Mouse (Mus musculus) stomach, embryonic 14.5 days (tissue): ENCODE results near the gene F2rl3. TPM values are rescaled to one million over a fixed set of nuclear protein-coding genes. Genes with fewer than 3 reads are reported as not detected.

Experiments used
- ATAC-seq: fragments of 200-750 bp; cut with Nextera tagmentation; 2 replicates; pipeline ENCODE4 v1.8.0; 2017; ENCODE audit warnings: low read depth, moderate TSS enrichment; ENCODE audit not compliant: insufficient number of reproducible peaks, insufficient read depth, low FRiP score
- H3K27ac ChIP-seq: fragments of 300-500 bp; sonication (generic); 2 replicates; pipeline ENCODE4 v1.5.1; 2014; ENCODE audit warnings: mild to moderate bottlenecking, low read length, moderate library complexity, mixed read lengths
- H3K27me3 ChIP-seq: fragments of 300-500 bp; sonication (generic); 2 replicates; pipeline ENCODE4 v1.6.1; 2014; ENCODE audit warnings: low read length, control low read depth, mixed read lengths; ENCODE audit not compliant: control insufficient read depth, insufficient read depth
- H3K36me3 ChIP-seq: fragments of 300-500 bp; sonication (generic); 2 replicates; pipeline ENCODE4 v1.6.1; 2014; ENCODE audit warnings: mild to moderate bottlenecking, control low read depth, low read length, moderate library complexity, mixed read lengths; ENCODE audit not compliant: control insufficient read depth, insufficient read depth
- H3K4me1 ChIP-seq: fragments of 300-500 bp; sonication (generic); 2 replicates; pipeline ENCODE4 v1.6.1; 2014; ENCODE audit warnings: low read length, control low read depth, mixed read lengths; ENCODE audit not compliant: control insufficient read depth, insufficient read depth
- H3K4me2 ChIP-seq: fragments of 300-500 bp; sonication (generic); replicated peaks from 2 replicates; pipeline ENCODE4 v1.6.1; 2014; ENCODE audit warnings: low read depth, low read length, control low read depth
- H3K4me3 ChIP-seq: fragments of 300-500 bp; sonication (generic); 2 replicates; pipeline ENCODE4 v1.5.1; 2014; ENCODE audit warnings: low read depth, low read length, control low read depth
- H3K9ac ChIP-seq: fragments of 300-500 bp; sonication (generic); replicated peaks from 2 replicates; pipeline ENCODE4 v1.6.1; 2014; ENCODE audit warnings: low read depth, mild to moderate bottlenecking, control low read depth, low read length, moderate library complexity, mixed read lengths
- H3K9me3 ChIP-seq: fragments of 300-500 bp; sonication (generic); 2 replicates; pipeline ENCODE4 v1.6.1; 2016; ENCODE audit warnings: low read depth, low read length, control low read depth; ENCODE audit not compliant: control insufficient read depth
- WGBS: fragments of 180-500 bp; shearing (Covaris S2); extraction: QIAGEN DNeasy Blood & Tissue Kit; methylation state at CpG from one replicate; pipeline ENCODE4 v1.1.7; 2014; 5-methylcytosine and 5-hydroxymethylcytosine counted together
- polyA plus RNA-seq: library from polyadenylated mRNA; unstranded; fragments of >200 nt; fragmentation: Nextera tagmentation; extraction: Ambion mirVana; gene quantifications from 2 replicates; pipeline ENCODE4 v1.2.1, GENCODE M21; 2014

F2rl3 gene
- polyA plus RNA-seq = 2.5 and 3.0 TPM in 2 replicates

DNA sequence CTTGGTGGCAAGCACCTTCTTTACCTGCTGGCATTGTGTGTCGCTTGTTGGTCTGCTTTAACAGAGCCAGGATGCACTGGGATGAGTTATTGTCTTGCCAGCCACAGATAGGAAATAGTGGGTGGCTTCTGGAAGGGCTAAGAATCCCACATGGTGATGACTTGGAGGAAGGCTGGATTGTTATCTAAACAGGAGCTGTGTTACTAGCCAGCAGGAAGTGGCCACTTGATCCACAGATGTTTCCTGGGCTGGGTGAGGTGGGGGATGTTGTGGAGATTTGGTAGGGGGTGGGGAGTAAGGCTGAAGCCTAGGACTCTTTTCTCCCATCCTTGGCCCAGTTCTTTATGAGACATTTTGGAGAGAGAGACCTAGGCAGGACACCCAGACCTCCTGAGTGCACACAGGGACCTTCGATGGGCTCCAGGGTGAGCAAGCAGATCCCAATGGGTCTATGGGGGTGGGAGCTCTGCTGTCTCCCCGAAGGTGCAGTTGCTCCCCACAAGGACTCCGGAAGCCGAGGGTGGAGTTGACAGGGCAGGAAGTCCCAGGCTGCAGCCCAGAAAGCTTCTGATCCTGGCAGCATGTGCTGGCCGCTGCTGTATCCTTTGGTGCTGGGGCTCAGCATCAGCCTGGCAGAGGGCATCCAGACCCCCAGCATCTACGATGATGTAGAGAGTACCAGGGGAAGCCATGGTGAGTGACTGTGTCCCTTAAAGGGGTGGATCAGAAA lies at the start of gene F2rl3:
F2rl3 (plus strand) TSS at position 559 of the 730 bp plus-strand sequence.
- peaks cover 17% of the 10 kb centered on the region for H3K36me3 ChIP-seq
- 72% methylated on average over 7 of the region's 7 CpGs for WGBS
- no peak within 1 kb of the TSS for H3K9ac ChIP-seq
- no peaks in the 10 kb centered on the region for H3K9me3 ChIP-seq
- H3K27me3 ChIP-seq = no peaks in the 10 kb centered on the region
- peak within 1 kb of the TSS; percentile 44; the same call in 1 of the 2 replicates for H3K27ac ChIP-seq
- no peak within 1 kb of the TSS for H3K4me2 ChIP-seq
- ATAC-seq = 0 out of 2 replicates have a peak, but pooled peaks have one; percentile 29
- H3K4me3 ChIP-seq = no peak within 1 kb of the TSS
- no peaks in the 10 kb centered on the region for H3K4me1 ChIP-seq

DNA sequence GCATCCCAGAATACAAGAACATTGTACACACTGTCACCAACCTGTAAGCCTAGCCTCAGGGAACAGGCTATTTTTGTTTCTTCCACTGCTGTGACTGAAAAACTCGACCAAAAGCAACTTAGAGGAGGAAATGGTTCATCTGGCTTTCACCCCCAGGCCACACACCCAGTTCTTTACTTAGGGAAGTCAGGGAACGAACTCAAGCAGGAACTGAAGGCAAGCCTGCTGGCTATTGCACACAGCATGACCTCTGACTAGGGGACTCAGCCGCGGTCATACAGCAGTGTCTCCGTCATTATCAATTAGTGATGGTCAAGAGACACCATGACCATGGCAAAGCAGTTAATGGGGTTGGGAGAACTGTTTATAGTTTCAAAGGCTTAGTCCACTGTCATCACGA lies 49.1 kb upstream of the F2rl3 start:
- Histone ChIP-seq H3K27ac (no peak overlapping the region), H3K36me3 (no peaks in the 10 kb centered on the region), H3K9me3 (no peaks in the 10 kb centered on the region), H3K4me1 (no peaks in the 10 kb centered on the region), H3K9ac (no peak overlapping the region), H3K4me3 (no peak overlapping the region), H3K4me2 (no peak overlapping the region), H3K27me3 (no peaks in the 10 kb centered on the region)
- ATAC-seq = no peak
- WGBS = 64% methylated on average over 6 of the region's 6 CpGs

DNA sequence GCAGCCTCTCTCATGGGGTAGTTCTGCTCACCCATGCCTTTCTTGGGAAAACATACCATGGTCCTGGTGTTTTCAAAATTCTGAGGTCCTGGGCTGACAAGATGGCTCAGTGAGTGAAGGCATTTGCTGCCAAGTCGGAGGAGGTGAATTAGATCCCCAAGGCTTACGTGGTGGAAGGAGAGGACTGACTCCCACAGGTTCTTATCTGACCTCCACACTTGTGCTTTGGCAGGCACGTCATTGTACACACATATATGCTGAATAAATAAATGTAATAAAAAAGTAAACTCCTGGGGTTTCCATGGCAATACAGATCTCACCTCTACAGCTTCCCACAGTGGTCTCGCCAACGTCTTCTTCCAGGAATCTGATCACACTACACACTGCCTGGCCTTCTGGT lies 45.1 kb upstream of the F2rl3 start:
- ATAC-seq = no peak
- H3K4me1 ChIP-seq = no peaks in the 10 kb centered on the region
- no peaks in the 10 kb centered on the region for H3K36me3 ChIP-seq
- H3K4me2 ChIP-seq = no peak overlapping the region
- H3K4me3 ChIP-seq = no peak overlapping the region
- no peak overlapping the region for H3K9ac ChIP-seq
- WGBS = 68% methylated on average over 5 of the region's 5 CpGs
- no peaks in the 10 kb centered on the region for H3K9me3 ChIP-seq
- H3K27ac ChIP-seq = no peak overlapping the region
- H3K27me3 ChIP-seq = no peaks in the 10 kb centered on the region

DNA sequence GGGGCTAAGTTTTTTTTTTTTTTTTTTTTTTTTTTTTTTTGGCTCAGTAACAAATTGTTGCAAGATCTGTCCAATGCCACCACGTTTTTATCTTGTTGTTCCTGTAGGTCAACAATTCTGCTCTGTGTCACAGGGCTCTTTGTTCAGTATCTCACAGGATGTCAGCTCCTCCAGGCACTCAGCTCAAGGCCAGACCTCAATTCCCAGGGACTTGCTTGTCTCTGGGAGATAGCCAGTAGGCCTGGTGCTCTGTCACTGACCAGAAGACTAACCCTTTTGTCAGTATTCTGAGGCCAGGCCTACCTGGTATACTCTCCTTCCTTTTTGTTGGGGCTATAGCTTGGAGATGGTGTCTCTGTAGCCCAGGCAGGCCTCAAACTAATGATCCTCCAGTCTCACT lies 41.1 kb upstream of the F2rl3 start:
- Histone ChIP-seq H3K27me3 (no peaks in the 10 kb centered on the region), H3K27ac (no peak overlapping the region), H3K4me3 (no peak overlapping the region), H3K4me2 (no peak overlapping the region), H3K4me1 (peaks cover 8% of the 10 kb centered on the region), H3K9me3 (no peaks in the 10 kb centered on the region), H3K9ac (no peak overlapping the region), H3K36me3 (peaks cover 1% of the 10 kb centered on the region)
- ATAC-seq = no peak
- WGBS = 20% methylated on average over 1 of the region's 1 CpGs

DNA sequence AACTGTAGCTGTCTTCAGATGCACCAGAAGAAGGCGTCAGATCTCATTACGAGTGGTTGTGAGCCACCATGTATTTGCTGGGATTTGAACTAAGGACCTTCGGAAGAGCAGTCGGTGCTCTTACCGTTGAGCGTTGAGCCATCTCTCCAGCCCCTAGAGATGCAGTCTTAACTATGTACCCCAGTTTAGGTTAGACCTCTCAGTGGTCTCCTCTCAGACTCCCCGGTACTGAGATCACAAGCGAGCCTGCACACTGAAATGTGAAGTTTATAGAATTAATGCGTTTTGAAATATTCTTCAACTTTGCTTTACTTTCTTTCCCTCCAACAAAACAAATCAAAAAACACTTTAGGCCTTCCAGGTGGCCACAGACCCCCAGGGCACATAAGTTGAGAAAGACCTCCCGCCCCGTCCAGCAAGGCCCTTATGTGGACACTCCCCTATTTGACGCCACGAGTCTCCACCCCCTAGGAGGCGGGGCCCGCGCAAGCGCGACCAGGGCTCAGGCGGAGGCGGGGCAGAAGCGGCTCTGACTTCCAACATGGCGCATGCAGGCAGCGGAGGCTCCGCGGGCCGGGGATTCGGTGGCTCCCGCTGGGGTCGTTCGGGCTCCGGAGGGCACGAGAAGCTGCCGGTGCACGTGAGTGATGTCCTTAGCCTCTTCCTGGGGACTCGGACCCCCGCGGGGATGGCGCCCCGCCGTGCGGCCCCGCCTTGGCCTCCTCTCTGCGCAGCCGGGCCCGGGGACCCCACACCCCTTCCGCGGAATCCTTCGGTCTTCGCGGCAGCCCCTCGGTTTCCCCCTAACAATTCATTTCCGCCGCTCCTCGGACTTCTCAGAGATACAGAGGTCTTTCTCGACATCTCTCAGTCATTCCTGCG lies 38.7 kb upstream of the F2rl3 start, which contains the start of gene Sin3b:
Sin3b (plus strand) TSS at position 517 of the 882 bp plus-strand sequence.
- WGBS = 14% methylated on average over 56 of the region's 56 CpGs
- peak within 1 kb of the TSS; percentile 94 for H3K4me3 ChIP-seq
- H3K9me3 ChIP-seq = no peaks in the 10 kb centered on the region
- H3K4me2 ChIP-seq = peak within 1 kb of the TSS; percentile 90
- no peaks in the 10 kb centered on the region for H3K27me3 ChIP-seq
- H3K27ac ChIP-seq = no peak within 1 kb of the TSS
- peak within 1 kb of the TSS; percentile 96 for H3K9ac ChIP-seq
- peaks cover 26% of the 10 kb centered on the region for H3K36me3 ChIP-seq
- H3K4me1 ChIP-seq = peaks cover 8% of the 10 kb centered on the region
- ATAC-seq = peak; percentile 98

DNA sequence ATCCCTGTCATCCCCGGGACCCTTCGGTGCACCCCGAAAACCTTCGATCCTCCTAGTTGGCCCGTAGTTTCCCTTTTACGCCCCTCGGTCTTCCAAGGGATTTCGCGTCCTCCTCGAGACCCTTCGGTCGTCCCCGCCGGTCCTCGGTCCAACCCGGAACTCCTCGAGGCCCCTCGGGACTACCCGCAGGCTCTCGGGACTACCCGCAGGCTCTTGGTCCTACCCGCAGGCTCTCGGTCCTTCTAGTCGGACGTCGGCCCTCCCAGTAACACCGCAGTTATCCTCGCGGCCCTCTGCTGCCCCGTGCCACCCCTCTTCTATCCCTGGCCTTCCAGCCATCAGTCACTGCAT lies 38.1 kb upstream of the F2rl3 start:
- Histone ChIP-seq H3K4me1 (peaks cover 8% of the 10 kb centered on the region), H3K27me3 (no peaks in the 10 kb centered on the region), H3K4me3 (peak overlapping the region; percentile 94), H3K36me3 (peaks cover 32% of the 10 kb centered on the region), H3K9me3 (no peaks in the 10 kb centered on the region), H3K4me2 (peak overlapping the region; percentile 90), H3K27ac (no peak overlapping the region), H3K9ac (peak overlapping the region; percentile 96)
- under 1% methylated on average over 30 of the region's 30 CpGs for WGBS
- ATAC-seq = no peak

DNA sequence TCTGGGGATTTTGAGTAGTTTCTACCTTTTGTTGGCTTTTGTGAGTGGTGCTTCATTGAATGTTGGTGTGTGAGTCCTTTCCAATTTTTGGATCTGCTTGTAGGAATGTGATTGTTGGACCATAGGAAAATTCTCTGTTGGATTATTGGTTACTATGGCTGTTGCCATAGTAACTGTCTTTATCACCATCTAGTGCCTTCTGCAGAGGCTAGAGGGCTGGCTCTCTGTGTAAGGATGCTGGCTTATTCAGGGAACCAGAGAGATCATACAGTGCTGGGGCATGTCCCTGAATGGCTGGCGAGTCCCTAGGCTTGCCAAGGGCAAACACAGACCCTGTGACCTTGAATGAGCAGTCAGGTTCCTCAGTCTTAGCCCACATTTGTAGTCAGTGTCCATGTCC lies 33.0 kb upstream of the F2rl3 start:
- no peak overlapping the region for H3K27ac ChIP-seq
- ATAC-seq = no peak

DNA sequence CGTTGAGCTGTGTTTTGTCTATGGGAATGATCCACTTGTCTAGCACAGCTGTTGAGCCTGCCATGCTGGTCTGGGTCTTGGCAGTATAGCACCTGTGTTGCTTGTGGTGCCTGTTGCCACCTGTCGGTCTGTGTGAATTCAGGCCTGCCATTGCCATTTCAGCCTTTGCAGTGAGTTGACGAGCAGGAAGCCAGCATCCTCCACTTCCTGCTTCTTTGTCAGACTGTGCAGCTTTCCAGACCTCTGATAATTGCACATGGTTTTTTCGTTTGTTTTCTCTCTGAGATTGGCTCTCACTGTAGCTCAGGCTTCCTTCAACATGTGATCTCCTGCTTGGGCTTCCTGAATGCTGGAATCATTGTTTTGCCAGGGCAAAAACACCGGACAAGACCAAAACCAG lies 26.7 kb upstream of the F2rl3 start:
- H3K4me2 ChIP-seq = no peak overlapping the region
- peaks cover 89% of the 10 kb centered on the region for H3K36me3 ChIP-seq
- no peak overlapping the region for H3K4me3 ChIP-seq
- H3K9ac ChIP-seq = no peak overlapping the region
- 78% methylated on average over 5 of the region's 5 CpGs for WGBS
- no peaks in the 10 kb centered on the region for H3K9me3 ChIP-seq
- H3K27ac ChIP-seq = no peak overlapping the region
- H3K27me3 ChIP-seq = no peaks in the 10 kb centered on the region
- ATAC-seq = no peak
- no peaks in the 10 kb centered on the region for H3K4me1 ChIP-seq

More for the DNA sequence above, 33.0 kb upstream of the F2rl3 start:
- 90% methylated on average over 1 of the region's 1 CpGs for WGBS
- no peak overlapping the region for H3K9ac ChIP-seq
- H3K4me1 ChIP-seq = peaks cover 8% of the 10 kb centered on the region
- H3K27me3 ChIP-seq = no peaks in the 10 kb centered on the region
- H3K4me3 ChIP-seq = no peak overlapping the region
- H3K4me2 ChIP-seq = no peak overlapping the region
- no peaks in the 10 kb centered on the region for H3K9me3 ChIP-seq
- peaks cover 77% of the 10 kb centered on the region for H3K36me3 ChIP-seq
